Mouse (Mus musculus): Measurements from ENCODE around the gene Ap2b1.
A peak's percentile ranks its signal among the peaks of the same experiment; 100 is the strongest.

The Ap2b1 gene

DNA sequence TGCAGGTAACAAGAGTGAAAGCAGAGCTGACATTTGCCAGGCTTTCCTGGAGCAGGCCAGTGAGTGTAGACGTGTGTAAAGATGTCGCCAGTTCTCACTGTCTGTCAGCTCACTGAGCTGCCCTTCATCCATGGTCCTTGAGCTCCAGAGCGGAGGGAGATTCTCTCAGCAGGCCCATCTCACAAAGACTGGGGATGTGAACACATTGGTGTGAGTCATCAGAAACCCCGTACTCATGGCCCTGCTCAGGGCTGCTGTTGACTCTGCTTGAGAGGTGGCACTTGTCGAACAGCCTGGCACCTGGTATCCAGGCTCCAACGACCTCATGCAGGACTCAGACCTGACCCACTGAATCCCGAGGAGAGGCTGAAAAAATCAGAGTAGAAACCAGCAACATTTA lies 105.0 kb downstream of the Ap2b1 start:
- no peak for DNase-seq

DNA sequence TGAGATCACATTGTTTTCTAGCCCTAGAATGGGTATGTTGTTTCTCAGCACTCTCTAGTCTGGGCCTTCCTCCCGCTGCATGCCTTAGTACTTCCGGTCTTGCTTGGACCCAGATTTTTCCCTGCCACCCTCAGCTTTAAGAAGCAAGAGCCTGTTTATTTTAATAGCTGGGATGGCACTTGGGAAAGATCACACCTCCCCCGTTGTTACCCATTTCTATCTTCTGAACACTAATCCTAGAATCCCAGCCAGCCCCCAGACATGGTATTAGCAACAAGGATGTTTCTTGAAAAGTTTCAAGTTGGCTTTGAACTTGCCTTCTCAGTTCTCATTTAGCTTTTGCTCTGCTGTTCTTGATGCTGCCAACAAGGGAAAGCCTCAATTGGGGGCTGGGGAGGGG lies 107.6 kb downstream of the Ap2b1 start:
- DNase-seq = no peak

DNA sequence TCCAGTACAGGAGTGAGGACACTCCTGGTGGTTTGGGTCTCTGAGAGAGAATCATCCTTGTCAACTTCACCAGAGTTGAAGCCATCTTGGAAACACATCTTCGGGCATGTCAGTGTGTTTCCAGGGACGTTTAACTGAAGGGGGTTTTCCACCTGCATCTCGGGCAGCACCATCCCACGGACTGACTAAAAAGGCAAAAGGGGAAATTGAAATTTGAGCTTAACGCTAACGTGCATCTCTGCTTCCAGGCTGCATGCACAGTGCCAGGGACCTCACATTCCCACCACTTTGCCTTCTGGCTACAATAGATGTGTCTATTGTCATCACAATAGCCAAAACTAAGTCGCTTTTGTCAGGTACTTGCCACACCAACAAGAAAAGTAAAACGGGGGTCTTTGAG lies 109.4 kb downstream of the Ap2b1 start:
- no peak for DNase-seq

DNA sequence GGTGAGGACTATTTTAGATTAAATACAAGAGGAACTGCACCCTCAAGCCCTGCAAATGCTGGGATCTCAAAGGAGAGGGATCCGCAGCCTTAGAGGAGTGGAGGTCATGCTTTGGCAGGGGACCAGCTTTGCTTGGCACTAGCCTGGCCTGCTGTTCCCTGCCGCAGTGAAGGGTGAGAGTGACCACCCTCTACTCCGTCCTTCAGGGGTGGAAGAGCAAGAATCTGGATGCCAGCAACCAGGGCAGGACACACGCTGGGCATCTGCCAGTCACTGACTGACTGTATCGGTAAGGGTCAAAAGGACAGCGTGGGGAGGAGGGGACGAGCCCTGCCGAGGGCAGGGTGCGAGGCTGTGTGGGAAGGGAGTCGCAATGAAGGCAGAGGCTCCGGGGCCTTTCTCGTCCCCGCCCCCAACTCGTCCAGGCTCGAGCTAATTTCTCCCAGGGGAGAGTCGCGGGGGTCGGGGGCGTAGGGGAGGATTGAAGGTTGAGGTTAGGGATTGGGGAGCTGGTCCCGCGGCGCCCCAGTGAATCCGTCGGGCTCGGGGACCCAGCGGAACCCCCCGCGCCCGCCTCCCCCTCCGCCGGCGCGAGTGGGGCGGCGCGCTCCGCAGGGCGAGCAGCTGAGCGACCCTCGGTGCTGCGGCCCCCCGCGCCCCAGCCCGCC lies 110.4 kb downstream of the Ap2b1 start, which contains the start of gene Rasl10b:
TSS of gene Rasl10b (plus strand) at position 51 of the 668 bp plus-strand sequence.
- DNase-seq = no peak

DNA sequence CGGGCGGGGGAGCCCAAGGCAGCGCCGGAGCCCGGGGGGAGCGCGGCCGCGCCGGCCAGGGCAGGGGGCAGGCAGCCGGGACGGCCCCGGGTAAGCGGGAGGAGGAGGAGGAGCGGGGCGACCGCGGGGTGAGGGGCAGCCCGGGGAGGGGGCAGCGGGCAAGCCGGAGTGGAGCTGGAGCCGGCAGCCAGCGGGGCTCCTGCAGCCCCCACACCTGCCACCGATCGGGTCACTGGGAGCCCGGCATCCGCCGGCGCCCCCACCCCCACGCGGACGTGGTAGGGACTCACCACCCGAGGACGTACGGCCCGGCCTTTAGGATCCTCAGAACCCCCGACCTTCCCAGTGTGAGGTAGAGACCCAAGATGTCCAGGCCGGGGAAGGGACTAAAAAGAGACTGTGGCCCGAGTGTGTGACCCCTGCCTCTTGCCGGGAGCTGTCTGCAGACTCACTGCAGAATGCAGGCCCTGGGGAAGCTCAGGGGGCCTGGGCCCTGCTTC lies 111.0 kb downstream of the Ap2b1 start:
- no peak for DNase-seq

DNA sequence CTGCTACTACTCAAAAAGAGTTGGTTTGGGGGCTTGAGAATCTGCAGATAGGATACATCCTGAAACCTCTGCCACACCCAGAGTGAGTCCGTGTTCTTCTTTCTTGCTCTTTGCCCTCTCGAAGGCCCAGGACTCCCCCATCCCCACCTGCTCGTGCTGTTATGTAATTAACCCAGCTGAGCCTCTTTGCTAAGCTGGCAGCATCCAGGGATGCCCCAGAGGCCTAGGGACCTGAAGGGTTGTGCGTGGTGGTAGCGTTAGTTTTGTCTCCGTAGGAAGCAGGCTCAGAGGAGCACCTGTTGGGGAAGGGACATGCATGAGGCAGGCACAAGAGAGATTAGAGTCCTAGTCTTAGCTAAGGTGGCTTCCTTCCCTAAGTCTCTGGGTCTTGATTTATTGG lies 111.7 kb downstream of the Ap2b1 start:
- DNase-seq = no peak

DNA sequence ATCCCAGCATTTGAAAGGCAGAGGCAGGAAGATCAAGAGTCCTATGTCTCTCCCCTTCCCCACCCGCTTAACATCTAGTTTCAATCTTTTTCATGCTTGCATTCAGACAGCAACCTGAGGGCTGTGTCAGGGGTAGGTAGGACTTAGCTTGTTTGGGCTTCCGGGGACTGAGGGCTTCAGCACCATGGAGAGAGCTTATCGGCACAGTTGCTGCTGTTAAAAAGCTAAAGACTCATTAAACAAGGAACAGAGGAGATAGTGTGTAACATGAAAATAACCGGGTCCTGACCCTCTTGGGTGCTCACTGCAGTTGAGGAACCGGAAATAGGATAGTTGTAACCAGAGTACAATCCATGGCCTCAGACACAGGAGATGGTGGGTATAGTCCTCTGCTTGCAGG lies 118.3 kb downstream of the Ap2b1 start:
- peak; percentile 66 for DNase-seq

DNA sequence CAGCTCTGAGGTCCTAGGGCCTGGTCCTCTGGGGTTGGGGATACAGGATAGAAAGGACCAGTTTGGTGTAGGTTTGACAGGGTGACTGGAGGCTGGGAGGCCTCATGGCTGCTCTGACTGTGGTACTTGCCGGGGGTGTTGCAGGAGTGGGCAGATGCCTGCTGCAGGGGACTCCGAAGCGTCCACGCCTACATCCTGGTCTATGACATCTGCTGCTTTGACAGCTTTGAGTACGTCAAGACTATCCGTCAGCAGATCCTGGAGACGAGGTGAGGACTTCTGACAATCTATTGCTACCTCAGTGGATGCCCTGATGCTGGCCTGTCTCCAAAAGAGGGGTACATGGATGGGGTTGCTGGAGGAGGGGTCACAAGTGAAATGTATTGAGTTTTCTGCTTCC lies 118.9 kb downstream of the Ap2b1 start:
- DNase-seq = no peak

DNA sequence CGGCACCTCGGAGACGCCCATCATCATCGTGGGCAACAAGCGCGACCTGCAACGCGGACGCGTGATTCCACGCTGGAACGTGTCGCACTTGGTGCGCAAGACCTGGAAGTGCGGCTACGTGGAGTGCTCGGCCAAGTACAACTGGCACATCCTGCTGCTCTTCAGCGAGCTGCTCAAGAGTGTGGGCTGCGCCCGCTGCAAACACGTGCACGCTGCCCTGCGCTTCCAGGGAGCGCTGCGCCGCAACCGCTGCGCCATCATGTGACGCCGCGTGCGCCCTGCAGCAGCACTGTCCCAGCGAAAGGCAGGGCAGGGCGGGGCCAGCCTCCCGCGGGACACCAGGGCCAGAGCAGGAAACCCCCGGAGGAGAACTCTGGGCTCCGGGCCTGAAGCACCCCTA lies 119.7 kb downstream of the Ap2b1 start:
- no peak for DNase-seq

DNA sequence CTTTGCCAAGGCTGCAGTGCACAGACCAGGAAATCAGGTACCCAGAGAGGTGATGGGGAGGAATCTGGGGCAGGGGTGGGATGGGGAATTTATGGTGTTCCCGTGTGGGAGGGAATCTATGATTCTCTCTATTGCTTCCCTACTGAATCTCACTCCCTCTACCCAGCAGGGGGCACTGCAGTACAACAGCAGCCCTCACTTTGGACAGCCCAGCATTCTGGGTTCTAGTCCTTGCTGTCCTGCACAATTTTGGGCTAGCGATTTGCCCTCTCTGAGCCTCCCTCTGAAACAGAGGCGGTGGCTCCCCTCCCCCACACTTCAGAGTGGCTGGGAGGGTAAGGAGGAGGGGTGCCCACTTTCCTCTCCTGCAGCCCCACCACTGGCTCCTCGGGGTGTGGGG lies 121.5 kb downstream of the Ap2b1 start:
- no peak for DNase-seq

DNA sequence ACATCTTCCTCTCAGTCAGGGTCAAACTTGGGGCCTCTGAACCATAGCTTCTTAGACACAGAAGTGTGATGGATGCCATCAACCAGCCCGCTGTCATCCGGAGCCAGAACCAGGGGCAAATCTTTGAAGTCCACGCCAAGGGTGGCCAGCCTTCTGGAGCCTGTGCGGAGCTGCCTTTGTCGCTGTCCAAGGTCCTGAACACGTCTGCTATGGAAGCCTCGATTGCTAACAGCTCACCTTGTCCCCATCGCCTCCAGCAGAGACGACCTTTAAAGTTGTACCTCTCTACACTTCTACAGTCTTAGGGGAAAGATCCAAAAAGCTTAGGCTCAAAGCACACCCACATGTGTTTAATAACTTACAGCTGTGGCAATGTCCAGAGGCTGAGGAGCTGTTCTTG lies 122.5 kb downstream of the Ap2b1 start:
- DNase-seq = peak; percentile 58

DNA sequence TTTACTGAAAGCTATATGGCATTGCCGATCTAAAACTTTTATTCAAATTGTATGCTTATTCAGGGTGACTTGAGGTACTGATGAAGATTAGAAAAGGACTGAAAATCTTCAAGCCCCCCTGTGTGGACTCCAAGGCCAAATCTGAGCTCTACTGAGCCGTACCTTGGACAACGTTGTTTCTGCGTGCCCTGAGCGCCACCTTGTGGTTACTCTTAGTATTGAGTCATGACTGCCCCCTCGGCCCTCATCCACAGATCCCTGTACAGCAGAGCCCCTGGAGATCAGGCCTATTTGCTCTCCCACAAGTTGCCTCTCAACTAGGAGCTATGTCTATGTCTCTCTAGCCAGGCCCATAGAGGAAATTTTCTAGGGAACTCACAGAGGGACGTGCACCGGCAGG lies 125.9 kb downstream of the Ap2b1 start:
- DNase-seq = peak; percentile 70

DNA sequence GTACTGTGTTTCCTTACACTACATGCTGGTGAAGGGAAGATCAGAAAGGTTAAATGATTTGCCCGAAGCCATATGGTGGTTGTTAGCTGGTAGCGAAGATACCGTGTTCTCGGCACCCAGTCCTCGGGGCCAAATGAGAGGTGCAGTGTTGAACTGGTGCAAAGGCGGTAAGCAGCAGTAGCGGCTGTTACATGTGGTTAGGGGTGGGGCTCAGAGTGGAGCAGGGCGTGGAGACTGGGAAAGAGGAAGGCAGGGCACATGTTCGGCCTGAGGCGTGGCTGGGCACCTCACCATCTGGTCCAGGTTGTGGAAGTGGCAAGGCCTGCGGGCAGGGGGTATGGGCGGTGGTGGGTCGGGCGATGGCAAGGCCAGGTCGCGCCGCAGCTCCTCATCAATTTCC lies 128.1 kb downstream of the Ap2b1 start:
- peak; percentile 28 for DNase-seq

DNA sequence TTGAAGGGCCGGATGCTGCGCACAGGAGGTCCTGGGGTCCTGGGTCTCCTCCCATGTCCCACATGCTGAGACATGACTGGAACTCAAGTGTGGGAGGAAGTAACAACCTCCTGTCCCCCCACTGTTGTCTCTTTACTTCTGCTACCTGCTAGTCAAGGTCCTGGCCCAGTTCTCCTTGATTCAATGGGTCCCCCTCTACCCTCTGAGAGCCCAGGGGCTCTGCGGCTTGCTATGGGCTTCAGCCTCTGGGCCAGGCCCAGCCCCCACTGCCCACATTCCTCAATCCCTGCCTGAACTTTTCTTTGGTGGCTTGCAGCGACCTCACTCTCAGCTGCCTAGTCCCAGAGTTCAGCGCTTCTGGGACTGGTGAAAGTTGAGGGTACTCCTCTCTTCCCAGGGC lies 130.5 kb downstream of the Ap2b1 start, which contains the start of gene Gas2l2:
TSS of gene Gas2l2 (minus strand) at position 101 of the 400 bp plus-strand sequence.
- no peak for DNase-seq

DNA sequence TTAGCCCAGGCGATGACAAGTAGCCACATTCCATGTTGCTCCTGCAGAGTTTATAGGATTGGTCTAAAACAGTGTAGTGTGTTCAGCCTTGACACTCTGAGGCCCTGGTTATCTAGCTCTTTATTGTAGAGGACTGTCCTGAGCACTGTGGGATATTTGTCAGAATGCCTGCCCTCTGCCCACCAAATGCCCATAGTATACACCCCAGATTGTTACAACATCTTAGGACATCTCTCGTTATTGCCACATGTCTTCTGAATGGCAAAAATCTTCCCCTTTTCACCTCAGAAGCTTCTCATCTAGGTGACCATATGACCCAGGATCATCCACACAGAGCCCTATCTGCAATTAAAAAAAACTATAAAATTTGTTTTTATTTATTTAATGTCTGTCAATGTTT lies 133.7 kb downstream of the Ap2b1 start:
- DNase-seq = no peak

DNA sequence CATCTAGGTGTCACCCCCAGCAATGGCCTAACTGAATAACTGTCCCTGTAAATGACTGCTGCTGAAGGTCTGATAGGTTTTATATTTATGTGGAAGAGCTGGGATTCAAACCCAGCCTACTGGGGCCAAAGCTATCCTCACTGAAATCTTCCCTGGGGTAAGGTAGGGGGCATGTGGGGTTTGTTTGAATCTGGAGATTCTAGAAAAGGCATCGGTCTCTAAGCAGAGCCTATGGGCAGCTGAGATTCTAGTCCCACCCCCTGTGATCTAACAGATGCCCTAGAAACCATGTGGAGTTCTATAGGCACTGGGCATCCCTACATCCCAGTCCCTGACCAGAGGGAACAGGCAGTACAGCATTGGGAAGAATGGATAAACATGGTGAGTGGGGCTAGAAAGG lies 138.6 kb downstream of the Ap2b1 start, which contains the start of gene 1700020L24Rik:
TSS of gene 1700020L24Rik (plus strand) at position 301 of the 400 bp plus-strand sequence.
- no peak for DNase-seq

DNA sequence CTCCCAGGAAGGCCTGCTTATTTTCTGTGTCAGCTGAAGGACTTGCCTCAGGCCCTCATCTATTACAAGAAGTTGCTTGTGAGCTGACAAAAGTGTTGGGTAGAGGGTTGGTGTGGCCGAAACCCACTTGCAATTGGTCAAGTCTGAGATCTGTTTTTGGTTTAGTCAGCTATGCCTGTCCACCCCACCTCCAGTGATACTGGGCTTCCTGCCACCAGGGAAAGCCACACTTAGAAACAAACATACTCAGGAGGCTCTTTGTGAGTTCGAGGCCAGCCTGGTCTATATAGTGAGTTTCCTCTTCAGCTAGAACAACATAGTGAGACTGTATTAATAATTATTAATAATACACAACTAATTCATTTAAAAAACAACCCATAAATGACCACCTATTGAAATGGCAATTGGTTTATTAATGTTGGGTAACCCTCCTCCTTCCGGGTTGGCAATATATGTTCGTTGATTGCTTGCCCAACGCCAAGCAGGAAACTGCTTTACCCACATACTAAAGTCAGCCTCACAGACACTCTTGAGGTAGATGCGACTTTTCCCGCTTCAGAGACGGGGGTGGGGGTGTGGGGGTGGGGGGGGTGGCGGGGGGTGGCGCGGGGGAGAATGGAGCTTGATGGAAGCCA lies 140.7 kb downstream of the Ap2b1 start:
- DNase-seq = no peak

DNA sequence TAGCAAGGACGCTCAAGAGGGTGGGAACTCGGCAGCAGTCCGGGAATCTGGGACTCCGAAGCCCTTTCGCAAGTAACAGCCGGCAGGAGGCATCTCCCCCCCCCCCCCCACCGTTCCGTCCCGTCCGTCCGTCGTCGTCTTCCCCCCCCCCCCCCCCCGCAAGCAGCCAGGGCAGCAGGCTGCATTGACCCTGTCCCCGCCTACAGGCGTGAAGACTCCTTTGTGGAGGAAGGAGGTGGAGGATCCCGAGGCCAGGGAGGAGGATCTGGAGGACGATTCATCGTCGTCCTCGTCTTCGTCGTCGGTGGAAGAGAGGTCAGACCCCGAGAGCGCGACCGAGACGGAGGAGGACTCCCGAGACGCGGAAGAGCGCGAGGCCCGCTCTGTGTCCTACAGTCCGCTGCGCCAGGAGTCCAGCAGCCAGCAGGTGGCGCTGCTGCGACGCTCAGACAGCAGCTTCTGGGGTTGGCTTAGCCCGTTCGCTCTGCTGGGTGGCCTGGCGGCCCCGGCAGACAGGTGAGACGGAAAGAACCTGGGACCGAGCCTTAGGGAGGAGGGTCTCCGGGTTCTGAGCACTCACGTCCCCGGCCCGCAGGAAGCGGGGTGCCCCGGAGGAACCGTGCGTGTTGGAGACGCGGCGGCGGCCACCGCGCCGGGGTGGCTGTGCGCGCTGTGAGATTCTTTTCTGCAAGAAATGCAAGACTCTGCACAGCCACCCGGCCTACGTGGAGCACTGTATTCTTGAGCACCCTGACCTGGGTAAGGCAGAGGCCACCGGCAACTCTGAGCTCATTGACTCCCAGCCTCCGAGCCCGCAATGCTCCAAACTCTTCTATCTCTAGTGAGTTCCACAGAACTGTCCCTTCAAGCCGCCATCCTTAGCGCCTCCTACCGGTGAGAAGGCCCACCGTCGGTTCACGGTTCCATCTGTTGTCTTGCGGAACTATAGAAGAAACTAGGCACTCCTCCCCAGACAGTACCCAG lies 141.5 kb downstream of the Ap2b1 start:
- DNase-seq = peak; percentile 88

DNA sequence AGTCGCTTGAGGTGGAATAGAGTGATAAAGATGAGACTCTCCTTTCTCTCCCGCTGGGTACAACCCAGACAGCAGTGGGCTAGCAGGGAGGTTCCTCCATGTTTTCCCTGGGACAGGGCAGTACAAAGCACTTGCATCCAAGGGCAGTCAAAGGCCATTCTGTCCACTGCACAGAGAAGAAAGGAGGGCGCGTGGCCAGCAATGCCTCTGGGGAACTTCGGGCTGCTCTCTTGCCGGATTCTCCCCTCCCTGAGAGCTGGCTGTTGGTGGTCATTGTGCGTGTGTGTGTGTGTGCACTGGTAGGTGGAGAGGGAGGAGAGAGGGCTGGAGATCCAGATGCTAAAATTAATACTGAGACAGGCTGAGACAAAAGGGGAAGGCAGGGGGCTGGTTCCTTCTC lies 142.4 kb downstream of the Ap2b1 start:
- DNase-seq = no peak

DNA sequence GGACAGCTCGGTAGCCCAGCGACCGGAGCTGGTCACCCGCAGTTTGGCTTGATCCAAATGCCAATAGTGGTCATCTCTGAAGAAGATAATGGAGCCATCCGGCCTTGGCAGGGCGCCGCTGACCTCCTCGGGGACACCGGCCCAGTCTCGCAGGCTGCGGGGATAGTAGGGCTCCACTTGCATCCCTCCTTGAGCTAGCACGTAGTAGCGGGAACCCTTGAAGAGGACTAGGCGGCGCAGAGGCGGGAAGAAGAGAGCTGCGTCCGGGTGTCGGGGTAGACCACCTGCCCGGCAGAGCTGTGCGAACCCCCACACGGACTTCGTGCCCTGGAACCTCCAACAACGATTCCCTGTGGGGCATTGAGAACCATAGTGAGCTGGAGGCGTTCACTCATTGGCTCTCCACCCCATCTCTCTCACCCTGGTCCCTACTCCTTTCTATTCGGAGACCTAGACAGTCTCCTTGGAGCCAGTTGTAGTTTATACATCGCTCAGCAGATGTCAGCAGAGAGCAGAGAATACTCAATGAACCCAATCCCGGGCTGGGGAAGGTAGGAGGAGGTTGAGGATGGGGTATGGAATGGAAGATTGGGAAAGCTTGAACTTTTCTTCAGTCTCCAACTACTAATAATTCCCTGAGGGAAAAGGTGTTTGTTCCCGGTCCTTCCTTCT lies 143.9 kb downstream of the Ap2b1 start:
- peak; percentile 67 for DNase-seq

DNA sequence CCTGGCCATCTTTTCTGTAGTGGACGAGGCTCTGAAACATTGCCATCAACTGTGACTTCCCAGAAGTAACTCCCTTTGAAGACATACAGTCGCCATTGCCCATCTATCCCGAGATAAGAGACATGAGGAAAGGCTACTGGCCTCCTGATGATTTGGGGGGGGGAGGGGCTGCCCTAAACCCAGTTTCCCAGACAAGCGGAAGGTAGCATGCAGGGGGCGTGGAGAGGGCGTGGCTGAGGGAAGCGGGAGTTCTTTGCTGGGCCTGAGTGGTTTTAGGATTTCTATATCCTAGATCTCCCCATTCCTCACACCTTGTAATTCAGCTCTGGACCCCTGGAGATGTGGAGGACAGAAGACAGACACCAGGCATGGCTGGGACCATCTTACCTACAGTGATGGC lies 145.0 kb downstream of the Ap2b1 start:
- no peak for DNase-seq

DNA sequence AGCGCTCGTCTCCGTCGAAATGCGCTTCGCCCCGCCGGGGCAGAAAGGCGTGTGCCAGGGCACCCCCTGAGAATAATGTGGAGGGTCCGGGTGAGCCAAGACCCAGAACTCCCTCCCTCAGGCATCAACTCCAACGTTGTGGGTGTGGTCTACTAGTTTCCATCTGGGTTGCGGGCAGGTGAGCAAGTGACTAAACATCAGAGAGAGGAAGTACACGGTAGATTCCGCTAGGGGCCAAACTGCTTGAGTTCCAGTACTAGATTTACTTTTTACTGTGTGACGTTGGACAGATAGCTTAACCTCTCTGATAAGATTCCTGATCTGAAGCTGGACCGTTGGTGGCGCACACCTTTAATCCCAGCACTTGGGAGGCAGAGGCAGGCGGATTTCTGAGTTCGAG lies 146.2 kb downstream of the Ap2b1 start:
- no peak for DNase-seq

DNA sequence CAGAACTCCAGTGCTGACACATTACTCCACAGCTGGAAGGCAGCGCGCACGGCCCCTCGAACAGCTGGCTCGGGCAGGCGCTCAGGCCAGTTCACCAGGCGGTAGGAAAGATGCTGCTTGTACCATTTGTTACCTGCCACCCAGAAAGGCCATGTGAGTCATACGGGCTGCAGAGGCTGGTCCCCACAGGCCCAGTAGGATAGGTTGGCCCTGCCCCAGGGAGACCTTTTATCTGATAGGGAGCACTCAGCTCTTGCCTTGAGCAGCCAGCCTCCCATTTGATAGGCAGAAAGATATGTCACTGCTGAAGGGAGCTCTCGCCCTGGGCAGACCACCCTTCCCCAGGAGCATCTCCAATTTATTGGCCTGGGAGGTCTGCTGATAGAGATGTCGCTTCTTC lies 148.8 kb downstream of the Ap2b1 start:
- no peak for DNase-seq

Measured in thymus, postnatal 25 days (tissue).